ENCODE assay signal across 11 mouse cellular contexts in the genomic region with DNA sequence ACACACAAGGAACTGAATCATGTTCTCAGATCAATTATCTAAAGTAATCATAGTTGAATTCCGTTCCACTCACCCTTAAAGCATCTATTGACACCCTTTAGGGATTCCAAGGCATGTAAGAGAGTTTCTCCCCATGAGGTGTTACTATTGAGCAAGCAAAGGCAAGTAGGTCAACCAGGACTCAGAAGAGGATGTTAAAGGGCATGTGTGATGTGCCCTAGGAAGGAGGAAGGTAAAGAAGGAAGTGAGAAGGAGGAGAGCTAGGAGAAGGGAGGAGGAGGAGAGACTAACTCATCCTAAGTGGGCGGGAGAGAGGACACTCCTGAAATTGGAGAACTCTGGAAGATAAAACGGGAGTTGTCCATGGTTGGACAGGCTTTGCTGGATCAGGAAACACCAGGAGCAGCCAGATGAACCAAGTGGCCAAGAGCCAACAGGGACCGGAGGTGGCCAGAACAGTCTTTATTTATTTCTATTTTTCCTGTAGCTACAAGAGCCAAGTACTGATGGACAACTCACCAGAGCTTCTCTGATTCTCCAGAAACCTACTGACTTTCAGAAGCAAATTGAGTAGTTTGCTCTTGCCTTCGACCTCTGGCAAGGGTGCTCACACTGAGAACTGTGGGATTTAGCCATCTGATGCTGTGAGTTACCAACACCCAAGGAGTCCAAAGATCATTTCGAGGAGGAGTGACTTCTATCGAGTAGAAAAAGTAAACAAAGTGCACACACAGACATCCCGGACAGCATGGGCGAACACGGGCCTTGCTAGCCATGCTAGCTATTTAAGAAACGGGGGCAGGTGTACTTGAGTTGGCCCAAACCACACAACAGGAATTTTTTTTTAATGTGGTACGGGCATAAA. TPM values are rescaled to one million over a fixed set of nuclear protein-coding genes. Genes with fewer than 3 reads are reported as not detected.
DNase-seq lines count a peak whose midpoint lies in the region; ATAC-seq and TF ChIP-seq lines count a peak whose summit lies in the region.
"Had no signal": no experiment of that assay in that cellular context is flagged by ENCODE, and none has a peak within 500 bp of the region (broad histone marks: within the 10 kb centered on the region; RNA-seq: fewer than 3 reads in every experiment).

No protein-coding gene starts in this region.

- H3K9me3 ChIP-seq in intestine, embryonic 16.5 days (ENCODE audit: control insufficient read depth, low read length) = no peaks in the 10 kb centered on the region
- H3K9me3 ChIP-seq: limb, embryonic 12.5 days had no signal

- TF ChIP-seq CTCF in bone marrow macrophage, adult 2 months (IDR thresholded peaks at IDR 0.05; ENCODE audit: low read depth, low read length) = no peak

- H3K4me3 ChIP-seq in bone marrow macrophage, adult 2 months (ENCODE audit: insufficient read depth, low read length) = no peak overlapping the region
- H3K4me3 ChIP-seq in intestine, embryonic 16.5 days (ENCODE audit: low read length) = no peak overlapping the region
- H3K4me3 ChIP-seq: limb, embryonic 12.5 days had no signal

- intact Hi-C loops in heart, postnatal 25 days (cut with DNase I) = no loop called here

- no peak overlapping the region for H3K4me2 ChIP-seq in intestine, embryonic 16.5 days (ENCODE audit: low read depth, low read length)
- H3K4me2 ChIP-seq: limb, embryonic 12.5 days; midbrain, embryonic 11.5 days had no signal

- H3K4me1 ChIP-seq in bone marrow macrophage, adult 2 months (ENCODE audit: control insufficient read depth, insufficient read depth, low read length) = peaks cover 47% of the 10 kb centered on the region
- H3K4me1 ChIP-seq in intestine, embryonic 16.5 days (ENCODE audit: control insufficient read depth, insufficient read depth, low read length) = peaks cover 9% of the 10 kb centered on the region

- H3K9ac ChIP-seq in intestine, embryonic 16.5 days (ENCODE audit: low read depth, low read length) = no peak overlapping the region
- H3K9ac ChIP-seq: limb, embryonic 12.5 days had no signal

- TF ChIP-seq POLR2A in bone marrow macrophage, adult 2 months (IDR thresholded peaks at IDR 0.05; ENCODE audit: borderline replicate concordance, low read depth, low read length) = no peak

- H3K27ac ChIP-seq in bone marrow macrophage, adult 2 months (ENCODE audit: insufficient read depth, low read depth, low read length) = 0 out of 2 replicates have a peak overlapping the region, but pooled peaks have one; percentile 5
- no peak overlapping the region for H3K27ac ChIP-seq in intestine, embryonic 16.5 days (ENCODE audit: low read length)
- H3K27ac ChIP-seq: limb, embryonic 12.5 days had no signal

- H3K27me3 ChIP-seq in intestine, embryonic 16.5 days (replicated peaks; ENCODE audit: control insufficient read depth, insufficient read depth, low read length) = no peaks in the 10 kb centered on the region
- H3K27me3 ChIP-seq: limb, embryonic 12.5 days had no signal

- ATAC-seq in intestine, embryonic 16.5 days = peak; percentile 79

- 56% methylated on average over 12 of the region's 12 CpGs for WGBS in intestine, embryonic 16.5 days

- DNase-seq in heart, adult 11 months = peak; percentile 94
- DNase-seq in heart, postnatal 25 days (ENCODE audit: low spot score) = no peak
- peak; percentile 65 for DNase-seq in lung, postnatal 10 days
- no peak for DNase-seq in neural tube, embryonic 10.5 days (ENCODE audit: extremely low spot score, low spot score)
- DNase-seq in cerebellum, adult 9-10 months = no peak
- no peak for DNase-seq in thymus, postnatal 25 days
- DNase-seq: layer of hippocampus, adult 9-11 months had no signal

- no peaks in the 10 kb centered on the region for H3K36me3 ChIP-seq in intestine, embryonic 16.5 days (ENCODE audit: control insufficient read depth, insufficient read depth, low read length)
- H3K36me3 ChIP-seq: limb, embryonic 12.5 days had no signal

RNA-seq across cellular contexts. Expression of gene Fam214a, which starts 13.8 kb away (rescaled TPM):
- 10 to 100 TPM; 25.2 to 28.8 TPM for total RNA-seq in heart, postnatal 25 days (2021)
- polyA plus RNA-seq in bone marrow macrophage, adult 2 months (2012; ENCODE audit: insufficient read depth, insufficient read length, missing spikeins) = 43.2 and 48.3 TPM in 2 replicates
- 7.6 and 8.6 TPM in 2 replicates for polyA plus RNA-seq in intestine, embryonic 16.5 days (2015; fragmentation: Nextera tagmentation; extraction: Ambion mirVana)

Comparison
In these comparisons a context has a peak if more than half of its experiments do, and no peak if none do; other contexts are left out.
1. DNase-seq: peak in heart, adult 11 months (single experiment) and lung, postnatal 10 days (single experiment); none in heart, postnatal 25 days (single experiment), neural tube, embryonic 10.5 days (single experiment), cerebellum, adult 9-10 months (single experiment) and thymus, postnatal 25 days (single experiment).